Mouse (Mus musculus): ENCODE data around the gene Dennd4a. TPM values are rescaled to one million over a fixed set of nuclear protein-coding genes. Genes with fewer than 3 reads are reported as not detected.

Dennd4a gene
- polyA plus RNA-seq, 1 experiment from 2014 or later, result 13.7 TPM

DNA sequence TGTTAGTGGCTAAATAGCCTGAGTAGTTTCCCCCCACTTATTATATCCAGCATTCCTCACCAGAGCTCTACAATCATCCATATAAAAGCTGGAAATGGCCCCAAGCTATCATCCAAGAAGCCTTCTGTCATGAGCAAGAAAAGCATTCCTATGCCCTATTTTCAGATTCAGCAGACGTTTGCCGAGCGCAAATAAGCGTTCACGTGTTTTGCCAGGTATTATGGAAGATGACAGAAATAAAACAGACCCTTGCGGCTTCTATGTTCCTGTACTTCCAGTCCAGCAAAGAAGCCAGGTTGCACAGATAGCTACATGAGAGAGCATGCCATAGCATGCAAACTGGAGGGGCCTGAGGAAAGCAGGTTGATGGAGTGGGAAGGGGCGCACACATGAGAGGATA is 23.1 kb upstream of the Dennd4a start:
- H3K4me3 ChIP-seq (ENCODE audit: low read depth, low read length), result no peak overlapping the region
- no peak overlapping the region for H3K4me2 ChIP-seq (ENCODE audit: low read depth, low read length)
- H3K9me3 ChIP-seq (ENCODE audit: low read length), result no peaks in the 10 kb centered on the region
- H3K36me3 ChIP-seq (replicated peaks; ENCODE audit: insufficient read depth, low read length), result no peaks in the 10 kb centered on the region
- H3K27ac ChIP-seq (ENCODE audit: low read depth), result no peak overlapping the region
- H3K9ac ChIP-seq (replicated peaks), result no peak overlapping the region
- WGBS (ENCODE audit: insufficient replicate concordance), result 91% methylated on average over 7 of the region's 7 CpGs
- H3K27me3 ChIP-seq (ENCODE audit: insufficient read depth, low read length), result no peaks in the 10 kb centered on the region
- DNase-seq (no peak), ATAC-seq (no peak)
- TF ChIP-seq EP300 (IDR thresholded peaks at IDR 0.05; ENCODE audit: low read depth) (no peak), CTCF (IDR thresholded peaks at IDR 0.05; ENCODE audit: low read depth) (no peak)
- H3K4me1 ChIP-seq (ENCODE audit: insufficient read depth), result peaks cover 48% of the 10 kb centered on the region

DNA sequence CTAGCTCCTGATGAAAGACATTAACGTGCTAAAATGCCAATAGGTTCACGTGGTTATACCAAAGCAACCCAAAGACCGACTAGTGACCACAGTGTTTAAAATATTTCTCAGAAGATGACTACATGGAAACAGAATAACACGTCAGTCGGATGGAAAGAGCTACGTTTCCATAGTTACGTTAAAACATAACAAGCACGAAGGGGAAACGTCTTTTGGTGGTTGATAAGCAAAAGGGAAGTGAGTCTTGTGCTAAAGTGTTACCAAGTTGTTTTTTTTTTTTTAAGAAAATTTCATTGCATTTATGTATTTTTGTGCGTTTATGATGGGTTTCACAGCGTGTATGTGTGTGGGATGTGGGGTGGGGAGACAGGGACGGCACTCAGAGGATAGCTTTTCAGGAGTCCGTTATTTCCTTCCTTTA is 21.8 kb upstream of the Dennd4a start:
- TF ChIP-seq EP300 (IDR thresholded peaks at IDR 0.05; ENCODE audit: low read depth), result peak; percentile 94
- no peak for TF ChIP-seq CTCF (IDR thresholded peaks at IDR 0.05; ENCODE audit: low read depth)
- ATAC-seq (peak; percentile 8; the same call in 1 of the 2 replicates), DNase-seq (no peak)
- no peaks in the 10 kb centered on the region for H3K27me3 ChIP-seq (ENCODE audit: insufficient read depth, low read length)
- peak overlapping the region; percentile 59 for H3K4me2 ChIP-seq (ENCODE audit: low read depth, low read length)
- WGBS (ENCODE audit: insufficient replicate concordance), result 24% methylated on average over 13 of the region's 13 CpGs
- no peaks in the 10 kb centered on the region for H3K9me3 ChIP-seq (ENCODE audit: low read length)
- 0 out of 2 replicates have a peak overlapping the region, but pooled peaks have one; percentile 10 for H3K4me3 ChIP-seq (ENCODE audit: low read depth, low read length)
- H3K4me1 ChIP-seq (ENCODE audit: insufficient read depth), result peaks cover 60% of the 10 kb centered on the region
- peak overlapping the region; percentile 31 for H3K9ac ChIP-seq (replicated peaks)
- peak overlapping the region; percentile 95 for H3K27ac ChIP-seq (ENCODE audit: low read depth)
- H3K36me3 ChIP-seq (replicated peaks; ENCODE audit: insufficient read depth, low read length), result no peaks in the 10 kb centered on the region

DNA sequence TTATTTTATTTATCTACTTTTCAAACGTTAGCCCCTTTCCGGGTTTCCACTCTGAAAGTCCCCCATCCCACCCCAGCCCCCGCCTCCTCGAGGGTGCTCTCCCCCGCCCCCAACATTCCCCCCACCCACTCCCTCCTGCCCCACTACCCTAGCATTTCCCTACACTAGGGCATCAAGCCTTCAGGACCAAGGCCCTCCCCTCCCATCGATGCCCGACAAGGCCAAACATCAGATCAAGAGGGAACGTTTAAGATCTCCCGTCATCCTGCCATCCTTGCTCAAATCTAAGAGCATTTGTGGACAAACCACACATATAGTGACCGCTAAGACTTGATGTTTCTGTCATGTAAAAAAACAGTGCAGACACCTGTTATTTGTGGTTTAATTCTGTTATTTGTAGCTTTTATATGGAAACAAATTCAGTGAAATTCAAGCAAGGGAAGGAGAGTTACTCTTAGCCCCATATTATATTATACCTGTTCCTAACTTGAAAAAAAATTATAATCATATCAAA is 21.2 kb upstream of the Dennd4a start:
- ATAC-seq, result no peak
- no peaks in the 10 kb centered on the region for H3K9me3 ChIP-seq (ENCODE audit: low read length)
- H3K9ac ChIP-seq (replicated peaks), result peak overlapping the region; percentile 31; the same call in 1 of the 2 replicates
- H3K27me3 ChIP-seq (ENCODE audit: insufficient read depth, low read length), result no peaks in the 10 kb centered on the region
- TF ChIP-seq CTCF (IDR thresholded peaks at IDR 0.05; ENCODE audit: low read depth) (no peak), EP300 (IDR thresholded peaks at IDR 0.05; ENCODE audit: low read depth) (no peak)
- no peak overlapping the region for H3K4me3 ChIP-seq (ENCODE audit: low read depth, low read length)
- H3K27ac ChIP-seq (ENCODE audit: low read depth), result peak overlapping the region; percentile 95
- DNase-seq, result no peak
- H3K4me2 ChIP-seq (ENCODE audit: low read depth, low read length), result peak overlapping the region; percentile 59
- H3K36me3 ChIP-seq (replicated peaks; ENCODE audit: insufficient read depth, low read length), result no peaks in the 10 kb centered on the region
- WGBS (ENCODE audit: insufficient replicate concordance), result 40% methylated on average over 10 of the region's 10 CpGs
- peaks cover 65% of the 10 kb centered on the region for H3K4me1 ChIP-seq (ENCODE audit: insufficient read depth)

DNA sequence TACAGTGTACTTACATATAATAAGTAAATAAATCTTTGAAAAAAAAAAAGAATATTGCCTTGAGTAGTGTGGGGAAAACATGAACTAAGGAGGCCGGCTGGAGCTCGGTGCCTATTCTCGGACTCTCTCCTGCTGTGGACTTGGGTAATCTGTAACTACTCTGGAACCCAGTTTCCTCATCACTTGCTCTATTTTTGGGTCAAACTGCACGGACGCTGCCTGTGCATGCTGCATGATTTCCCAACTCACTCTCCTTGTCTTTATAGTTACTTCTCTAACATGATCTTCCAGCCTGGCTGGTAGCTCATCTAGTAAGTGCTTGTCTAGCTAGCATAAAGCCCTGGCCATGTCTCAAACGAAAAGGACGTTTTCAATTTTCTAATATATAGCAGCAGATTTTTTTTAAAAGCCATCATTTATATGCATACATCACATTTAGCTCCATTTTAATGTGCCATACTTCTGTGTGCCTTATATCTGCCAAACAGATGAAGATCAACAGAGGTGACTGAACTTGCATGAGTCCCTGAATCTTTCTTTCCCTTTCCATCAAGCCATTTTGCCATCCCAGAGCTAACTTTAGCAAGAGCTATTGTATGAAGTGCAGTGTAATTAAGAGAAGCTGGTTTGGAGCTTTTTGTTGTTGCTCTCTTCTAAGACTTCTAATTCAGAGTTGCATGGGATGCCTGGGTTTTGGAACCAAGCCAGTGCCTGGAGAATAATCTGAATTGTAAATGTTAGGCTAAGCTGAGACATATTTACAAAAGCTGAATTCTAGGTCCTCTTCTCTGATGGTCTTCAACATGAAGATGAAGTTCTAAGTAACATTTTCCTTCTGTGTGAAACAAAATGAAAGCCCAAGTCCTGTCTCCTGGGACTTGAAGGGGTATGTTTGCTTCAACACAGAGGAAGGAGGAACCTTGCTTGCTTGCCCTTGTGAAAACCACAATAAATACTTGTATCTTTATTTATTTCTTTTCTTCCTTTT is 20.2 kb upstream of the Dennd4a start:
- Histone ChIP-seq H3K27ac (ENCODE audit: low read depth) (peak overlapping the region; percentile 95), H3K4me2 (ENCODE audit: low read depth, low read length) (peak overlapping the region; percentile 11; the same call in 1 of the 2 replicates), H3K9ac (replicated peaks) (no peak overlapping the region), H3K4me3 (ENCODE audit: low read depth, low read length) (no peak overlapping the region), H3K4me1 (ENCODE audit: insufficient read depth) (peaks cover 66% of the 10 kb centered on the region), H3K36me3 (replicated peaks; ENCODE audit: insufficient read depth, low read length) (no peaks in the 10 kb centered on the region), H3K27me3 (ENCODE audit: insufficient read depth, low read length) (no peaks in the 10 kb centered on the region), H3K9me3 (ENCODE audit: low read length) (no peaks in the 10 kb centered on the region)
- 43% methylated on average over 7 of the region's 7 CpGs for WGBS (ENCODE audit: insufficient replicate concordance)
- DNase-seq (peak; percentile 55), ATAC-seq (peak; percentile 24; the same call in 1 of the 2 replicates)
- TF ChIP-seq CTCF (IDR thresholded peaks at IDR 0.05; ENCODE audit: low read depth), result no peak
- TF ChIP-seq EP300 (IDR thresholded peaks at IDR 0.05; ENCODE audit: low read depth), result peak; percentile 42; the same call in 1 of the 2 replicates

DNA sequence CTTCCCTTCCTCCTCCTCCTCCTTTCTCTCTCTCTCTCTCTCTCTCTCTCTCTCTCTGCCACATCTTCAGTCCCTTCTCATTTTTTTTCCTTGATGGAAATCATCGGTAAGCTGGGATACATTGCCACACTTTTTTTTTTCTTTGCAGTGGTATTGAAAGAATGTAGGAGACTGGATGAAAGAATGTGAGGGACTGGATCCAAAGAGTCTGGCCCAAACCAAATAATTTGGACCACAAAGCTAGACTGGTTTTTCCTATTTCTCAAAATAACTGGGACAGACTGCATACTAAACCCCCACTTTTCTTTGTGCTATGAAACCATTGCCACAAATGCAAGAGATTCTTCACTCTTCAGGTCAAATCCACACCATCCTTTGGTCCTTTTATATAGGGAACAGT is 19.5 kb upstream of the Dennd4a start:
- Histone ChIP-seq H3K36me3 (replicated peaks; ENCODE audit: insufficient read depth, low read length) (no peaks in the 10 kb centered on the region), H3K27me3 (ENCODE audit: insufficient read depth, low read length) (no peaks in the 10 kb centered on the region), H3K4me2 (ENCODE audit: low read depth, low read length) (peak overlapping the region; percentile 33; the same call in 1 of the 2 replicates), H3K4me3 (ENCODE audit: low read depth, low read length) (no peak overlapping the region), H3K9me3 (ENCODE audit: low read length) (no peaks in the 10 kb centered on the region), H3K4me1 (ENCODE audit: insufficient read depth) (peaks cover 71% of the 10 kb centered on the region), H3K9ac (replicated peaks) (no peak overlapping the region), H3K27ac (ENCODE audit: low read depth) (peak overlapping the region; percentile 95)
- ATAC-seq (no peak), DNase-seq (no peak)
- 0 out of 2 replicates have a peak, but pooled peaks have one; percentile 4 for TF ChIP-seq EP300 (IDR thresholded peaks at IDR 0.05; ENCODE audit: low read depth)
- no peak for TF ChIP-seq CTCF (IDR thresholded peaks at IDR 0.05; ENCODE audit: low read depth)
- 63% methylated on average over 1 of the region's 1 CpGs for WGBS (ENCODE audit: insufficient replicate concordance)

Data from liver, postnatal 0 days (tissue).